Mouse (Mus musculus) heart, adult 9 months (tissue): ENCODE data around the gene Haghl.

Source experiments
- DNase-seq, 2 experiments: peaks; one replicate each; pipeline ENCODE4 v3.0.0; 2022; ENCODE audit warnings: low spot score in 2 of 2

Gene Haghl

DNA sequence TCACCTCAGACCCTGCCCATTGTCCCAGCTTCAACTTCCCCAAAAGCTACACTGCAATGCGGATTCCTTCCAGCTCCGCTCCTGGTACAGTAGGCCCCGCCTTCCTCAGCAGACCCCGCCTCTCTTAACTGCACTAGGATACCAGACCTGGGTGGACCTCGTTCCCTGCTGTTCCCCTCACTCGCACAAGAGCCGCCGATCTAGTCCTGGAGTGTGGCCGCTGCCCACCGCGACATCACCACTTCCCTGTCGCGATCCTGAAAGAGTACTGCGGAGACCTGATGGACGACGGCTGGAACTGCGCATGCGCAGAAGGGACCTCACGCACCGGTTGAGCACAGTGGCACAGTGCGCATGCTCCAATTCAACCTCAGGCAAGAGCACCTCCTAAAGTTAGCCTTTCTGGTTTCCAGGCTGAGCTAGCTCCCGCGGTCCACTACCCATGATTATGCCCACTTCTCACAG lies at the start of gene Haghl:
TSS of gene Haghl (minus strand) at position 393 of the 465 bp plus-strand sequence.
- peak; percentile 95 to 97 for DNase-seq

DNA sequence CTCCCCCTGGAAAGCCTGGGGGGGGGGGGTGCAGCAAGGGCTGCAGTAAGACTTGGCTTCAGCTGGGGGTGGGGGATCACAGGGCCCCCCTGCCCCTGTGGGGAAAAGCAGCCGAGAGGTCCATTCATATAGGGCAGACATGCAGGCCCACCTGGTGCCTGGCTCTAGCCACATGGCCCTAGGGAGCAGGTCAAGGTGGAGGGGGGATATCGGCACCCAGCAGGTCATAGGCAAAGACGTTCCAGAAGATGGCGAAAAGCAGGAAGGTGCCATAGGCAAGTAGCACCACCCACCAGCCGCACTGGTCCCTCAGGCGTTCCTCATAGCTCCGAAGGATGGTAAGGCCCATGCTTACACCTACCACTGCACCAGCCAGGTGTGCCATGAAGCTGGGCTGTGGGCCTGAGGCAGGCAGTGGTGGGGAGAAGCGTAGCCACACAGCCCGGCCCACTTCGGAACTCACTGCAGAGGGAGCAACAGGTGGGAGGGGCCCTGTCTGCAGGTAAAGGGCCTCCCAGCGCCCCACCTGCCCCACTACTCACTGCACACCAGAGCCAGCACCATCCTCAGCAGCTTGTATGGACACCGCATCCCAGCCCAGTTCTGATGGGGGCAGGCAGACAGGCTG lies 49.2 kb upstream of the Haghl start:
- peak in 1 of 2 experiments; percentile 30 for DNase-seq

DNA sequence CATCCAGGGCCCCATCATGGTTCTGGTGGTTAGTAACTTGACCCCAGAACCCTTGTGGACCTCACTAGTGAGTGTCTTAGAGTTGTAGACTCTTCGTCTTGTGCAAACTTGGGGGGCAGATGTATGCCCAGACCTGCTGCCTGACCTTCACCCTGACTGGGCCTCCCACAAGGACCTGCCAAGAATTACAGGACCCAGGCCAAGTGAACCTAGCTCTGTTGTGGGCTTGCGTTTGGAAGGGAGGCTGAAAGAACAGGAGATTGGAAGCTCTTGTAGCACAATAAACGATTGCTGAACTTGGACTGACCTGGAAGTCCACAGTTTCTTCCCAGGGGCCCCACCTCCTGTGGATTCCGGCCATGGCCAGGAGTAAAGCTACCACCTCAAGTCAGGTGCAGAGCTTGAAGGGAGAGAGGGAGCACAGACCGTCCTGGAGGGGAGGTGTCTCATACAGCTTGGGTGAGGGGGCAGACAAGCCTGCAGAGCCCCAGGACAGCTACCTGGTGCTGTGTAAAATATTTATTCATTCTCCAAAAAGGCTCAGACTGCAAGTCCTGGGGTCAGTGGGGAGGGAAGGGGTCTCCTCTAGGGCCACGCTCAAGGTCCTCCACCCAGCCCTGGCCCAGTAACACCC lies 48.6 kb upstream of the Haghl start:
- peak in 1 of 2 experiments; percentile 35 for DNase-seq

DNA sequence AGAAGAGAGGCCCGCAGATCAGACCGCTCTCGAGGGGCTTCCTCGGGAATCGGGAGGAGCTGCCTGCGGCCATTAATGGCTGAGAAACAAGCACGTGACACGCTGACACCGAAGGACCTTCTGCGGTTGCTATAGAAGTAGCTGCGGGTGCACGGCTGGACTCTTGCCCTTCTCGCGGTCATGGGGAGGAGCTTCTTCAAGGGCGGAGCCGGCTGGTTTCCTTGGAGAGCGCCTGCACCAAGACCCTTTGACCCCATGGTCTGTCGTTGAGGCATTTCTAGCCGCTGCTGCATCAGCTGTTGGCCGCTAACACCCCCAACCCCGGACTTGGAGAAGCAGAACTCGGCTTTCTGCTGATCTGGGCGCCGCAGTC lies 47.8 kb upstream of the Haghl start, which contains the start of gene Stub1:
TSS of gene Stub1 (minus strand) at position 114 of the 373 bp plus-strand sequence.
- DNase-seq = peak; percentile 92 to 95

DNA sequence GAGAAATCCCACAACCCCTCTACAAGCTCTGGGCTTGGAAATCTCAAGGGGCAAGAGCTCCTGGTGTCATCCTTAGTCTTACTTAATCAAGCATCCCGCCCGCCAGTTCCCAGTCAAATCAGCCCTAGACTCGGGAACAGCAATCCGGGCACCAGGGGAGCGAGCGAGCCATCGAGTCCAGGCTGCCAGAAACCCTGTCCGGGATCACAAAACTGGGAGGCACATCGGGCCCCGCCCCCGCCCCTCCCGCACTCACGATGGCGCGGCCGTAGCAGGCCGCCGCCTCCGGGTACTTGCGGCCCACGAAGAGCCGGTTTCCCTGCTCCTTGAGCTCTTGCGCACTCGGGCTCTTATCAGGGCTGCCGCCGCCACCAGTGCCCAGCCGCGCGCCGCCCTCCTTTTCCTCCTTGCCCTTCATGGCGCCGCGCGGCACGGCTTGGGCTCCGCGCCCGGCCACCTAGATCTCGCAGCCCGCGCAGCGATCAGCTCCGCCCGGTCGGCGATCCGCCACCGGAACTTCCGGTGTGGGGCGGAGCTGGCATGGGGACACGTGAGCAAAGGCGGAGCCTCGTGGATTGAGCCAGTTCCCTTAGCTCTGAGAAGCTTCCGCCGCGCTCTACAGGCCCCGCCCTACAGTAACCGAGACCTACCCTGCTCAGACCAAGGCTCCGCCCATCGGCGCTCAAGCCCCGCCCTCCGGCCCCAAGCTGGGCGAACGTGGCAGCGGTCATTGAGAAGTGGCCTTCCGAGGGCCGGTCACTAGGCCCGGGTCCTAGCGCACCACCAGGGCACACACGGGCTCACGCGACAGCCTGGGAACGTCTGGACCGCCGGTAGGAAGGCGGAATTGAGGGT lies 47.2 kb upstream of the Haghl start:
- DNase-seq = peak; percentile 99

DNA sequence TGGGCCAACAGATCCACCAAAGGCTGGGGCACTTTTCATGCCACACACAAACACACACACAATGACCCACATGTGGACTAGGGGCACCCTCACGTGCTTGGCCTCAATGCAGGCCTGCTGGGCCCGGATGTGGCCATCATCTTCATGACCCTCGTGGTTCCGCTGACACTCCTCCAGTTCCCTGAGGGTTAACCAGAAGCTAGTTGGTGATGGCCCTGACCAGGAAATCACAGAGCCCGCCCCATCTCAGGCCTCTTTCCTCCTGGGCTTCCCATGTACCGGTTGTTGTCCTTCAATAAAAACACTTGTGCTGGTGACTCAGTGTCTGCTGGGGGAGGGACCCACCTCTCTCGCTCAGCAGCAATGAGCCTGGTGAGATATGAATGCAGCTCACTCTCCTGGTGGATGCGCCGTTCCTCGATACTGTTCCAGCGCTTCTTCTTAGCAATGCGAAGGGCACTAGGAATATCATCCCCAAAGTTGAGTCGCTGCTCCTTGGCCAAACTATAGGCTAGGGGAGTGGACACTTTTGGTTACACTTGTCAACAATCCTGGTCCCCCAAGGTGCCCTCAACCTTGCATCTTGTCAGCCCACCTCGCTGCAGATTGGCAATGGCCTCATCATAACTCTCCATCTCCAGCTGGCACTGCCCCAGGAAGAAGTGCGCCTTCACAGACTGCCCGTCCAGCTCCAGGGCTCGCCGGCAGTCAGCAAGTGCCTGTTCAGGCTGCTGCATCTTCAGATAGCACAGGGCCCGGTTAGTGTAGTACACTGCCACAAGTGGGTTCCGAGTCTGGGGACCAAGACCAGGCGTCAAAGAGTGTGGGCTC lies 46.2 kb upstream of the Haghl start:
- DNase-seq = peak in 1 of 2 experiments; percentile 35

DNA sequence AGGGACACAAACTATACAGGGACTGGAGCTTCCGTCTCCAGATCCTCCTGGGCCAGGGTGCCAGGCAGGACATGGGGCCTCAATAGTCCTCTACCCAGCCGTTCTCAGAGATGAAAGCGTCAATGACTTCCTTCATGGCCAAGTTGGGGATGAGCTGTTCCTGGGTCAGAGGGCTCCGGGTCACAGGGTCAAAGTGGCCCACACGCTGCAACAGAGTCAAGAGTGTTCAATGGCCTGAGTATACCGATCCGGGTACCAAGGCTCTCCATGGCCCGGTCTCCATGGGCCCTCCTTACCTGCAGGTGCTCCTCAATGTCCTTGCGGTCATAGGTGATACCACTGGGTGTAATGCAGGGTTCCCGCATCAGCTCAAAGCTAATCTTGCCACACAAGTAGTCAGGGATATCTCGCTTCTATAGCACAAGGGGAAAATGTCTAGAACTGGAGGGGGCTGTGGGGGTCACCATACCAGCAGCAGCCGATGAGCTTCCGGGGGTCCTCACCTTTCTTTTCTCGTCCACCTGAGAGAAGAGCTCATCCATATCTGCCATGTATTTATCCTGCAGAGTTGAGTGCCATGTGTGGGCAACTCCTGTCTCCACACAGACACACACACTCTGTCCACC lies 45.4 kb upstream of the Haghl start:
- no peak for DNase-seq

DNA sequence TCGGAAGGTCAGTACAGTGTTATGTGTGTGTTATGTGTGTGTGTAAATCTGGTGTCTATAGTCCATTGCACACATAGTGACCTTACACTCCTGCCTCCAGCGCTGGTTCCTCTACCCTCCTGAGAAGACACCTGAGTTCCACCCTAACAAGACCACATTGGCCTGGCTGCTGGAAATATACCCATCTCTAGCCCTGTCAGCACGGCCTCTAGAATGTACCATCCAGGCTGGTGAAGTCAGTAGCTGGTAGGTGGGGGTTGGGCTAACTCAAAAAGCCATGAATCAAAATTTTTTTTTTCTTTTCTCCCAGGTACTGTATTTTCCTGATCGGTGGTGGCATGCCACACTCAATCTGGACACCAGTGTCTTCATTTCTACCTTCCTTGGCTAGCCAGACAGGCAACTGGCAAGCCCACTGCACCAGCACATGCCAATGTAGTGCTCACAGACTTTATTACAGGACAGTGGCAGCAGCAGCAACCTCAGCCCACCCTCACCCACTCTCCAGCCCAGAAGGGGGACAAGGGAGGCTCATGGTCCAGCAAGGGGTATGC lies 44.8 kb upstream of the Haghl start:
- no peak for DNase-seq

DNA sequence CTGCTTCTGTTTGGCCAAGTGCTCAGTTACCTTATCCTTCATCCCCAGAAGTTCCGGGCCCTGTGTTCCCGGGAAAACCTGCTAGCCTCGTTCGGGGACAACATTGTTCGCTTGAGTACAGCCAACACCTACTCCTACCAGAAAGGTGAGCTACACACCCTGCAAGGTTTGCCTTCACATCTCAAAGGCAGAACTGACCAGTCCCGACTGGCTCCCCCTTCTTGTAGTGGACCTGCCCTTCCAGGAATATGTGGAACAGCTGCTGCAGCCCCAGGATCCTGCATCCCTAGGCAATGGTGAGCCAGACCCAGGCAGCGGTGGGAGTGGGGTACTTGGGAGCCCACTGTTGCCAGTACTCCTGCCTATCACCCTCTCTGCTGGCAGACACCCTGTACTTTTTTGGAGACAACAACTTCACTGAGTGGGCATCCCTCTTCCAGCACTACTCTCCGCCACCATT lies 44.1 kb upstream of the Haghl start:
- no peak for DNase-seq

DNA sequence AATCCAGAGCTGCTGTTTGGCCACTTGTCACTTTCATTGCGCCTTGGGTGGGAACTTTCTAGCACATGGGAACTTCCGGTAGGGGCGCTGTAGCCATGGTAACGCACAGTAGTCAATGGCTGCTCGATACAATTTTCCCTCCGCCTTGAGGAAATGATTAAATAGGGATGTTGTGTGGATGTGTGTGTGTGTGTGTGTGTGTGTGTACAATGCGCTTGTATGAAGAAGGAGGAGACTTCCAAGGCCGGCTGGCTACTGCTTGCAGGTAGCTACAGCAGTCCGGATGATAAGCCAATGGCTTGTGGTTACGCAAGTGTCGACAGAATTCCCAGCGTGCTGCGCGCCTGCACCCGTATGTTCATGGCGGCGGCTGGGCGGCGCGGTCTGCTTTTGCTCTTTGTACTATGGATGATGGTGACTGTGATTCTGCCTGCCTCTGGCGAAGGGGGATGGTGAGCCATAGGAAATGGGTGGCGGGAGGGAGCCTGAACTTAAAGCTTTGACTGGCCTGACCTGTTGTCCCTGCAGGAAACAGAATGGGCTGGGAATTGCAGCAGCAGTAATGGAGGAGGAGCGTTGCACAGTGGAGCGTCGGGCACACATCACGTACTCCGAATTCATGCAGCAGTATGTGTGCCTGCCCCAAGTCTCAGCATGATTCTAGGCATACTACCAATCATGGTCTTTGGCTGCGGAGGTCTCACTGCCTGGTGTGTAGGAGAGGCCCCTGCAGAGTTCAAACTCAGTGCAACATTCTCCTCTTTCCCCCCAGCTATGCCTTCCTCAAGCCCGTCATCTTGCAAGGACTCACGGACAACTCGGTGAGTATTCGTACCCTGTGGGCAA lies 43.5 kb upstream of the Haghl start, which contains the start of gene Jmjd8:
TSS of gene Jmjd8 (plus strand) at position 156 of the 846 bp plus-strand sequence.
- DNase-seq = peak; percentile 79 to 80

DNA sequence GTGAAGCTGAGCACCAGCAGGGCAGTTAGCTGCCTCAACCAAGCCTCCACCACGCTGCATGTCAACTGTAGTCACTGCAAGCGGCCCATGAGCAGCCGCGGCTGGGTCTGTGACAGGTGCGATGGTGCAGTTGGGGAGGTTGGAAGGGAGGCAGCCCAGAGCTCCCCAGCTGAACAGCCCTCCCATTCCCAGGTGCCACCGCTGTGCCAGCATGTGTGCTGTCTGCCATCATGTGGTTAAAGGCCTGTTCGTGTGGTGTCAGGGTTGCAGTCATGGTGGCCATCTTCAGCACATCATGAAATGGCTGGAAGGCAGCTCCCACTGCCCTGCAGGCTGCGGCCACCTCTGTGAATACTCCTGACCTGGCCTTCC lies 42.7 kb upstream of the Haghl start:
- no peak for DNase-seq

DNA sequence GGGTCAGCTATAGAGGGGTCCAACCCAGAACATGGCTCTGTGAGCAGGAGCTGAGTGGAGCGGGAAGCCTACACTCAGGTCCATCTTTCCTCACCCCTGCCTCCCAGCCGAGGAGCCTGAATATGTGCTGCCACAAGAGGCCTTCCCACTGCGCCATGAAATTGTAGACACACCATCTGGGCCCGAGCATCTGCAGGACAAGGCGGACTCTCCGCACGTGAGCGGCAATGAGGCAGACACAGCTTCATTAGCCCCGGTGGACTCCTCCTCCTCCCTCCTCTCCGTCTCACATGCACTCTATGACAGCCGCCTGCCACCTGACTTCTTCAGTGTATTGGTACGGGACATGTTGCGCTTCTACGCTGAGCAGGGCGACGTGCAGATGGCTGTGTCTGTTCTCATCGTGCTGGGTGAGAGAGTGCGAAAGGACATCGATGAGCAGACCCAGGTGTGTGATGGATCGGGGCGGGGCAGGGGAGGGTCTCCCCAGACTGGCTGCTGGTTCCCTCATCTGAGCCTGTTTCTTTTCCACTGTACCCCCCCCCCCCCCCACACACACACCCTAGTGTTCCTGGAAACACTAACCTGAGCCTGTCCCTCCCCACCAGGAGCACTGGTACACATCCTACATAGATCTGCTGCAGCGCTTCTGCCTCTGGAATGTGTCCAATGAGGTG lies 42.2 kb upstream of the Haghl start:
- DNase-seq = no peak

DNA sequence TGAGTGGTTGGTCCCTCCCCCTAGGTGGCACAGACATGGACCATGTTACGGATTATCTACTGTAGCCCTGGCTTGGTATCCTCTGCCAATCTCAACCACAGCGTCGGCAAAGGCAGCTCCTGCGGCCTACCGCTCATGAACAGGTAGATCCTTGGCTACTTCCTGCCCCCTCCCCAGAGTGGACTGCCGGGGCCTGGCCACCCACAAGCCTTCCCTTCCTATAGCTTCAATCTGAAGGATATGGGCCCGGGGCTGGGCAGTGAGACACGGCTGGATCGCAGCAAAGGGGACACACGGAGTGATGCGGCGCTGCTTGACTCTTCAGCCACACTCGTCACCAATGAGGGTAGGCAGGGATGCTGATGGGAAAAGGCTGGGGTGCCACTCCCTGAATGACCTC lies 41.5 kb upstream of the Haghl start:
- no peak for DNase-seq

DNA sequence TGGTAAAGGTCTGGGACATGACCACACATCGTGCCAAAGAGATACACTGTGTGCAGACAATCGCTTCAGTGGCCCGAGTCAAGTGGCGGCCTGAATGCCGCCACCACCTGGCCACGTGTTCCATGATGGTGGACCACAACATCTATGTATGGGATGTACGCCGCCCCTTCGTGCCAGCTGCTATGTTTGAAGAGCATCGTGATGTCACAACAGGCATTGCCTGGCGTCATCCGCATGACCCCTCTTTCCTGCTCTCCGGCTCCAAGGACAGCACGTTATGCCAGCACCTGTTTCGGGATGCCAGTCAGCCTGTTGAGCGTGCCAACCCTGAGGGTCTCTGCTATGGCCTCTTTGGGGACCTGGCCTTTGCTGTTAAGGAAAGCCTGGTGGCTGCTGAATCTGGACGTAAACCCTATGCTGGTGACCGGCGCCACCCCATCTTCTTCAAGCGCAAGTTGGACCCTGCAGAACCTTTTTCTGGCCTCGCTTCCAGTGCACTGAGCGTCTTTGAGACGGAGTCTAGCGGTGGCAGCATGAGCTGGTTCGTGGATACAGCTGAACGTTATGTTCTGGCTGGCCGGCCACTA lies 40.6 kb upstream of the Haghl start:
- no peak for DNase-seq

DNA sequence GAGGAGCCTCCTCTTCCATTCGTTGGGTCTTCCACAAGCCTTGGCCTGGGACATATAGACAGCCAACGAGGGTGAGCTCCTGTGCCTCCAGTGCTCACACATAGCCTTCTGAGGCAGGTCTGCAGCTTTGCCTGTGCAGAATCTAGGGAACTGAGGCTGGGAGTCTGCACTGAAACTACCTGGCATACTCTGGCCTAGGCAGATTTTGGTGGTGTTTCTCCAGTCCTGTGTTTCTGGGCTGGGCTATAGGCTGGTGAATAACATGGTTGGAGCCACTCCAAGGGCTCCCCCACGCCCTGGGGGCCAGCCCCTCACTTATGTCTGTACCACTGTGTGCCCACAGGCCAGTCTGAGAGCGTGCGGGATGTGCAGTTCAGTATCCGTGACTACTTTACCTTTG lies 39.8 kb upstream of the Haghl start:
- DNase-seq = no peak

DNA sequence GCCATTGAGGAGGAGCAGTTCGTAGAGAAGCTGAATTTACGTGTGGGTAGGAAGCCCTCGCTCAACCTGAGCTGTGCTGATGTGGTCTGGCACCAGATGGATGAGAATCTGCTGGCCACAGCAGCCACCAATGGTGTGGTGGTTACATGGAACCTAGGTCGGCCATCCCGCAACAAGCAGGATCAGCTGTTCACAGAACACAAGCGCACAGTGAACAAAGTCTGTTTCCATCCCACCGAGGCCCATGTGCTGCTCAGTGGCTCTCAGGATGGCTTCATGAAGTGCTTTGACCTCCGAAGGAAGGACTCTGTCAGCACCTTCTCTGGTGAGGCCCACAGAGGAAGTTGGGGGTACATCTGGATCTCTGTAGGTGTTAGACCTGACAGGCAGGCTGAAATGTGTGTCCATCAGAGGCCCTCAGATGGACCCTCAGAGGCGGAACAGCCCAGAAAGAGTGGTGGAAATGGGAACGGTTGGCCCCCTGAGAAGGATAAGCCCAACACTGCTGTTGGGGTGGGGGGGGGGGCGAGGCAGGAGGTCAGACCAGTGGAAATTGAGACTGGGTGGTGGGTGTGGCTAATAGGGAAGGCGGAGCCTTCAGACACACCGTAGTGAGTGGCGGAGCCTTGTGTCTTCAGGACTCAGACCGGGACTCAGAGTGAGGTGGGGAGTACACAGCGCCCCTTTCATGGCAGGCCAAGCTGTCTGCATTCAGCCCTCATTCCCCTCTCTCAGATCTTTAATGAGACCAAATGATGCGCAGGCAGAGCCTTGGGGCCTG lies 39.1 kb upstream of the Haghl start:
- DNase-seq = no peak

DNA sequence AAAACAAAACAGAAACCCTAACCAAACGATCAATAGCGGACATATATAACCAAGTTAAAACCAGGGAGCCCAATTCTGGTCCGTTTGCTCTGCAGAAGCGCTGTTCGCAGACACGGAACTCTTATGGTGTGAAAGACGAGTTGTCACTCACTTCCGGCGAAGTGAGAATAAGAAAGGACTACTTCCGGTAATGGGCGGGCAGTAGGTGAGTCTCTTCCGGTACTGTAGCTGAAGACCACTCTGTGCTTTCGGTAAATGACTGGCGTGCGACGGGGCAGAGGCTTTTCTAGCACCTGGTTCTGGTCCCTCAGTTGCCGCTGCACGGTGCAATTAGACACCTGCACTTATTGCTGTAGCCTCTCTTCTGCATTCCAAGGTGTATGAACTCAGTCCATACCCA lies 38.0 kb upstream of the Haghl start, which contains the start of gene Wdr24:
TSS of gene Wdr24 (plus strand) at position 176 of the 400 bp plus-strand sequence.
- peak; percentile 58 to 78 for DNase-seq
